Mouse (Mus musculus): ENCODE results near the gene Angptl6. TPM values are rescaled to one million over a fixed set of nuclear protein-coding genes. Genes with fewer than 3 reads are reported as not detected.

Gene Angptl6
- polyA plus RNA-seq, 1 experiment from 2014 or later: 14.5 TPM

DNA sequence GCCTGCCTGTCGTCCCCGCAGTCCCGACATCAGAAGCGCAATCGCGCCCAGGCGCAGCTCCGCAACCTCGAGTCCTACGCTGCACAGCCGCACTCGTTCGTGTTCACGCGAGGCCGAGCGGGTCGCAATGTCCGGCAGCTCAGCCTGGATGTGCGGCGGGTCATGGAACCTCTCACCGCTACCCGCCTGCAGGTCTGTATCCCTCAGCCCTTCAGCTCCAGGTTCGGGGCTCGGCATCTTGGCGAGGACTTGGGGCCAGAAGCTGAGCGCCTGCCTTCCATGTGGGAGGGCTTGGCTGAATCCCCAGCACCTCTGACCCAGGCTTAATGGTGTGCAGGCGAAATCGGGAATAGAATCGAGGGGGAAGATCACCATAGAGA is 8.8 kb upstream of the Angptl6 start:
- ATAC-seq (ENCODE audit: low read depth): no peak
- Histone ChIP-seq H3K4me3 (ENCODE audit: low read depth, low read length) (peak overlapping the region; percentile 92), H3K27ac (ENCODE audit: low read depth, low read length) (peak overlapping the region; percentile 96), H3K4me1 (ENCODE audit: control insufficient read depth, insufficient read depth, low read length) (peaks cover 4% of the 10 kb centered on the region), H3K9ac (replicated peaks; ENCODE audit: low read depth, low read length) (peak overlapping the region; percentile 72), H3K36me3 (ENCODE audit: control insufficient read depth, insufficient read depth, low read length) (peaks cover 31% of the 10 kb centered on the region), H3K4me2 (ENCODE audit: low read depth, low read length) (peak overlapping the region; percentile 88), H3K9me3 (ENCODE audit: control insufficient read depth, low read length) (no peaks in the 10 kb centered on the region), H3K27me3 (ENCODE audit: control insufficient read depth, insufficient read depth, low read length) (no peaks in the 10 kb centered on the region)
- under 1% methylated on average over 30 of the region's 30 CpGs for WGBS

DNA sequence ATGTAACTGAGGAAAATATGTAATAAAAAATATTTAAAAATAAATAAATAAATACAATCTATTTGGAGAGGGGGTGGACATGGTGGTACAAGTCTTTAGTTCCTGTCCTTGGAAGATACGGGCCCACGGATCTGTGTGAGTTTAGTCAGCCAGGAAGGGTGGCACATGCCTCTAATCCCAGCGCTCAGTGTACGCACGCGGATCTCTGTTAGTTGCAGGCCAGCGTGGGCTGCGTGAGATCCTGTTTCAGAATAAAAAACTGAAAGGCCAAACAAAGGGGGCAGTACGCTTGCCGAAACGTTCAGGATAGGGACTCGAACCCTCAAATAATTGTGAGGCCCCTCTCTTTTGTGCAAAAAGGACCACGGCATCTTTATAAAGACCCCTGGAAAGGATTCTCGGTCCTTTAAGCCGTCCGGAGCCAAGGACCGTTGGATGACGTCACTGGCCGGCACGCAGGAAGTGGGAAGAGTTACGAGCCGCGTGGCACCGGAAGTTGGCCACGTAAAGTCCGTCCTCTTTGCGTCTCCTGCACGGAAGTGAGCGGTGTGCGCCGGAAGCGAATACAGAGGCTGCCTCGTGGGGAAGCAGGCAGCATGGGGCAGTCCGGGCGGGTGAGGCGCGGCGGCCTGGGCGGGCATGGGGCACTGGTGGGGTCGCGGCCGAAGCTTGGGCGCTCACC is 8.3 kb upstream of the Angptl6 start, which contains the start of gene Ppan:
TSS of gene Ppan (plus strand) at position 472 of the 682 bp plus-strand sequence.
- no peaks in the 10 kb centered on the region for H3K9me3 ChIP-seq (ENCODE audit: control insufficient read depth, low read length)
- under 1% methylated on average over 43 of the region's 43 CpGs for WGBS
- peak within 1 kb of the TSS; percentile 72 for H3K9ac ChIP-seq (replicated peaks; ENCODE audit: low read depth, low read length)
- H3K36me3 ChIP-seq (ENCODE audit: control insufficient read depth, insufficient read depth, low read length): peaks cover 28% of the 10 kb centered on the region
- H3K27ac ChIP-seq (ENCODE audit: low read depth, low read length): peak within 1 kb of the TSS; percentile 96
- peak within 1 kb of the TSS; percentile 88 for H3K4me2 ChIP-seq (ENCODE audit: low read depth, low read length)
- H3K27me3 ChIP-seq (ENCODE audit: control insufficient read depth, insufficient read depth, low read length): no peaks in the 10 kb centered on the region
- ATAC-seq (ENCODE audit: low read depth): peak; percentile 97
- H3K4me1 ChIP-seq (ENCODE audit: control insufficient read depth, insufficient read depth, low read length): peaks cover 4% of the 10 kb centered on the region
- peak within 1 kb of the TSS; percentile 92 for H3K4me3 ChIP-seq (ENCODE audit: low read depth, low read length)

DNA sequence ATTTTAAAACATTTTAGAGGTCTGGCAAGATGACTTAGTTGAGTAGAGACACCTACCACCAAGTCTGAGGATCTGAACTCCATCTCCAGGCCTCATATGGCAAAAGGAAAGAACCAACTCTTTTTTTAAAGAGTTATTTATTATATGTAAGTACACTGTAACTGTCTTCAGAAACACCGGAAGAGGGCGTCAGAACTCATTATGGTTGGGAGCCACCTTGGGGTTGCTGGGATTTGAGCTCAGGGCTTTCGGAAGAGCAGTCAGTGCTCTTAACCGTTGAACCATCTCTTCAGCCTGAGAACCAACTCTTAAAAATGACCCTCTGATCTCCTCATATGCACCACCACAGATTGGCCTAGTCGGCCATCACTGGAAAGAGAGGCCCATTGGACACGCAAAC is 7.7 kb upstream of the Angptl6 start:
- 87% methylated on average over 6 of the region's 6 CpGs for WGBS
- no peak for ATAC-seq (ENCODE audit: low read depth)

DNA sequence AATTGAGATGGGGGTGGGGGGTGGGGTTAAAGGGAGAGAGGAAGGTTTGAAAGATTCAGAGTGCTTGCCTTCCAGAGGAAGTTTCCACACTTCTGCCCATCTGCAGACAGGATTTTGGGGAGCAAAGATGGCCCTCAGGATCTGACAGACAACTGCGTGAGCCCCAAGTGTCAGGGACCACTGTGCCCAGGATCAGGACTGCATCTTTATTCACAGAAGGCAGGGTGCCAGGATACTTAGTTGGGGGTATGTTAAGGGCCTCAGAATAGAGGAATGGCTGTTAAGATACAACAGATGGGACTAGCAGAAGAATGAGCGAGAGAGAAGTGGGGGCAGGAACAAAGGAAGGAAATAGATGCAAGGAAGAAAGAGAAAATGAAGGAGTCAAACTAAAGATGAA is 7.0 kb upstream of the Angptl6 start:
- H3K36me3 ChIP-seq (ENCODE audit: control insufficient read depth, insufficient read depth, low read length): peaks cover 18% of the 10 kb centered on the region
- WGBS: 93% methylated on average over 2 of the region's 2 CpGs
- no peak overlapping the region for H3K9ac ChIP-seq (replicated peaks; ENCODE audit: low read depth, low read length)
- no peaks in the 10 kb centered on the region for H3K27me3 ChIP-seq (ENCODE audit: control insufficient read depth, insufficient read depth, low read length)
- no peaks in the 10 kb centered on the region for H3K9me3 ChIP-seq (ENCODE audit: control insufficient read depth, low read length)
- H3K4me2 ChIP-seq (ENCODE audit: low read depth, low read length): no peak overlapping the region
- ATAC-seq (ENCODE audit: low read depth): no peak
- no peak overlapping the region for H3K27ac ChIP-seq (ENCODE audit: low read depth, low read length)
- peaks cover 4% of the 10 kb centered on the region for H3K4me1 ChIP-seq (ENCODE audit: control insufficient read depth, insufficient read depth, low read length)
- no peak overlapping the region for H3K4me3 ChIP-seq (ENCODE audit: low read depth, low read length)

More for the DNA sequence above, 7.7 kb upstream of the Angptl6 start:
- H3K9me3 ChIP-seq (ENCODE audit: control insufficient read depth, low read length): no peaks in the 10 kb centered on the region
- H3K4me2 ChIP-seq (ENCODE audit: low read depth, low read length): peak overlapping the region; percentile 88
- no peak overlapping the region for H3K4me3 ChIP-seq (ENCODE audit: low read depth, low read length)
- no peaks in the 10 kb centered on the region for H3K27me3 ChIP-seq (ENCODE audit: control insufficient read depth, insufficient read depth, low read length)
- H3K27ac ChIP-seq (ENCODE audit: low read depth, low read length): peak overlapping the region; percentile 96
- no peak overlapping the region for H3K9ac ChIP-seq (replicated peaks; ENCODE audit: low read depth, low read length)
- H3K36me3 ChIP-seq (ENCODE audit: control insufficient read depth, insufficient read depth, low read length): peaks cover 24% of the 10 kb centered on the region
- H3K4me1 ChIP-seq (ENCODE audit: control insufficient read depth, insufficient read depth, low read length): peaks cover 4% of the 10 kb centered on the region

DNA sequence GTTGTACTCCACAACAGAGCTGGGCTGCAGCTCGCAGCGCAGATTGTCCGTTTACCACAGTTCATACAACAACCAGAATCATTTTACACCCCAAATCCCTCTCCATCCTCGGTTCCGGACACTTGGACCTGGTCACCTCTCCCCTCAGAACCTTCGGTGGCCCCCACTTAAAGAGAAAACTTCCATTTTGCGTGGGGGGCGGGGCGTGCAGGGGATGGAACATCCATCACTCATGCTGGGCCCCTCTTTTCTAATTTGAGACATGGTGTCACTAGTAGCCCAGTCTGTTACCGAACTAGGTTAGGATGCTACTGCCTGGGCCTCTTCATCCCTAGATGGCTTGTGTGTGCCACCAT is 839 bp downstream of the Angptl6 start:
- Histone ChIP-seq H3K36me3 (ENCODE audit: control insufficient read depth, insufficient read depth, low read length) (no peaks in the 10 kb centered on the region), H3K9ac (replicated peaks; ENCODE audit: low read depth, low read length) (peak overlapping the region; percentile 63), H3K9me3 (ENCODE audit: control insufficient read depth, low read length) (no peaks in the 10 kb centered on the region), H3K27ac (ENCODE audit: low read depth, low read length) (peak overlapping the region; percentile 92), H3K27me3 (ENCODE audit: control insufficient read depth, insufficient read depth, low read length) (no peaks in the 10 kb centered on the region), H3K4me2 (ENCODE audit: low read depth, low read length) (peak overlapping the region; percentile 54), H3K4me3 (ENCODE audit: low read depth, low read length) (peak overlapping the region; percentile 38), H3K4me1 (ENCODE audit: control insufficient read depth, insufficient read depth, low read length) (no peaks in the 10 kb centered on the region; the same call in 1 of the 2 replicates)
- ATAC-seq (ENCODE audit: low read depth): peak; percentile 13
- 16% methylated on average over 10 of the region's 10 CpGs for WGBS

DNA sequence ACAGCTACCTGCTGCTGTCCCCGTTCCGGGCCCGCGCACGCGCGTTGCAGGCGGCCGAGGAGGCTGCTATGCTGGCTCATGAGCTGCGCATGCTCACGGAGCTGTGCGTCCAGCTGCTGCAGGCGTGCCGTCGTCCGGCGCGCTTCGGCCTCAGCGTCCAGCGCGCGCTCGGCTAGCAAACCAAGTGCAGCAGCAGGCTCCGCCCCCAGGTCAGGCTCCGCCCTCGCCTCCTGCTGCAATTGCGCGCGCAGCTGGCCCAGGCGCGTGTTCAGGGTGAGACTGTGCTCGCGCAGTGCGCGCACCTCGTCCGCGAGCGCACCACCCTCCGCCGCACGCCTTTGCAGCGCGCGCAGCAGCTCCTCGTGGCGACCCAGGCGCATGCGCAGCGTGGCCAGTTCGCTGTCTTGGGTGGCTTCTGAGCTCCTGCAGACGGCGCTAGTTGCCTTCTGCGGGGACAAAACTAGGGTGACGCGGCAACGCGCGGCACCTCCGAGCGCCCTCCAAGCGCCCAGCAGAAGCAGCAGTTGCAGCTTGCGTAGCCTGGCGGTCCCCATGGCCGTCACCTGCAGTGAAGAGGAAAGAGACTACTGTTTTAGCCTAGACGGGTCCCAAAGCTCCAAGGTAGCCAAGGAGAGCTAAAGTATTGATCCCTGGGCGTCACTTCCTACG is 1.4 kb downstream of the Angptl6 start:
- Histone ChIP-seq H3K4me1 (ENCODE audit: control insufficient read depth, insufficient read depth, low read length) (no peaks in the 10 kb centered on the region; the same call in 1 of the 2 replicates), H3K27me3 (ENCODE audit: control insufficient read depth, insufficient read depth, low read length) (no peaks in the 10 kb centered on the region), H3K27ac (ENCODE audit: low read depth, low read length) (peak overlapping the region; percentile 92), H3K9ac (replicated peaks; ENCODE audit: low read depth, low read length) (peak overlapping the region; percentile 63), H3K36me3 (ENCODE audit: control insufficient read depth, insufficient read depth, low read length) (no peaks in the 10 kb centered on the region), H3K9me3 (ENCODE audit: control insufficient read depth, low read length) (no peaks in the 10 kb centered on the region), H3K4me3 (ENCODE audit: low read depth, low read length) (peak overlapping the region; percentile 38), H3K4me2 (ENCODE audit: low read depth, low read length) (peak overlapping the region; percentile 54)
- peak; percentile 93 for ATAC-seq (ENCODE audit: low read depth)
- WGBS: 0% methylated on average over 69 of the region's 69 CpGs

DNA sequence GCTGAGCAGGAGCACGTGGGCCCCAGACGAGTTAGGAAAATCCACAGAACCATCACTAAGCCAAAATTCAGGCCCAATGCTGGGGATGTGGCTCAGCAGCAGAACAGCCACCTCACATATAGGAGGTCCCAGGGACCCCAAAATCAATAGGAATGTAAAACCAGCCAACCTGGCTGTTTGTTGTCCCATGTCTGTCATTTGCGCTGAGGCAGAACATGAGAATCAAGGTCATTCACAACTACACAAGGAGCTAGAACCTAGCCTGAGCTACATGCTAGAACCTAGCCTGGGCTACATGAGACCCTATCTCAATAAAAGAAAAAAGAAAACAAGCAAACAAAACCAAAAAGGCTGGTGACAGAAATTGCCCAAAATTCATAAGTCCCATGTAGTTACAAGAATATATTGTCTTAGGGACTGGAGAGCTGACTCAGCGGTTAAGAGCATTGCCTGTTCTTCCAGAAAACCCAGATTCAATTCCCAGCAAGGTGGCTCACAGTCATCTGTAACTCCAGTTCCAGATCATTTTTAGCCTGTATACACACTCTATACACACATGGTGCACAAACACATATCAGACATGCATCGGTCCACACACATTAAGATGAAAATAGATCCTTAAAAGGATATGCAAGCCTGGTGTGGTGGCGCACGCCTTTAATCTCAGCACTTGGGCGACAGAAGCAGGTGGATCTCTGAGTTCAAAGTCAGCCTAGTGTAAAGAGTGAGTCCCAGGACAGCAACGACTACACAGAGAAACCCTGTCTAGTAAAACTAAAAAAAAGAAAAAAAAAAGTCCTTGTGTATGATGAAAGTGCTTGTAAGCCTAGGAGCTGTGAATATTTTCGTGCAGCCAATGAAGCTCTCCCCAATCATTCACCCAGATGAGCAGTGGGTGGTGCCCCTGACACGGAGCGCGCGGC is 2.1 kb downstream of the Angptl6 start:
- no peaks in the 10 kb centered on the region for H3K36me3 ChIP-seq (ENCODE audit: control insufficient read depth, insufficient read depth, low read length)
- H3K4me1 ChIP-seq (ENCODE audit: control insufficient read depth, insufficient read depth, low read length): no peaks in the 10 kb centered on the region; the same call in 1 of the 2 replicates
- no peaks in the 10 kb centered on the region for H3K9me3 ChIP-seq (ENCODE audit: control insufficient read depth, low read length)
- 35% methylated on average over 14 of the region's 14 CpGs for WGBS
- peak overlapping the region; percentile 42 for H3K4me2 ChIP-seq (ENCODE audit: low read depth, low read length)
- H3K4me3 ChIP-seq (ENCODE audit: low read depth, low read length): peak overlapping the region; percentile 38
- H3K27me3 ChIP-seq (ENCODE audit: control insufficient read depth, insufficient read depth, low read length): no peaks in the 10 kb centered on the region
- no peak overlapping the region for H3K27ac ChIP-seq (ENCODE audit: low read depth, low read length)
- peak overlapping the region; percentile 46; the same call in 1 of the 2 replicates for H3K9ac ChIP-seq (replicated peaks; ENCODE audit: low read depth, low read length)
- no peak; the same call in 1 of the 2 replicates for ATAC-seq (ENCODE audit: low read depth)

DNA sequence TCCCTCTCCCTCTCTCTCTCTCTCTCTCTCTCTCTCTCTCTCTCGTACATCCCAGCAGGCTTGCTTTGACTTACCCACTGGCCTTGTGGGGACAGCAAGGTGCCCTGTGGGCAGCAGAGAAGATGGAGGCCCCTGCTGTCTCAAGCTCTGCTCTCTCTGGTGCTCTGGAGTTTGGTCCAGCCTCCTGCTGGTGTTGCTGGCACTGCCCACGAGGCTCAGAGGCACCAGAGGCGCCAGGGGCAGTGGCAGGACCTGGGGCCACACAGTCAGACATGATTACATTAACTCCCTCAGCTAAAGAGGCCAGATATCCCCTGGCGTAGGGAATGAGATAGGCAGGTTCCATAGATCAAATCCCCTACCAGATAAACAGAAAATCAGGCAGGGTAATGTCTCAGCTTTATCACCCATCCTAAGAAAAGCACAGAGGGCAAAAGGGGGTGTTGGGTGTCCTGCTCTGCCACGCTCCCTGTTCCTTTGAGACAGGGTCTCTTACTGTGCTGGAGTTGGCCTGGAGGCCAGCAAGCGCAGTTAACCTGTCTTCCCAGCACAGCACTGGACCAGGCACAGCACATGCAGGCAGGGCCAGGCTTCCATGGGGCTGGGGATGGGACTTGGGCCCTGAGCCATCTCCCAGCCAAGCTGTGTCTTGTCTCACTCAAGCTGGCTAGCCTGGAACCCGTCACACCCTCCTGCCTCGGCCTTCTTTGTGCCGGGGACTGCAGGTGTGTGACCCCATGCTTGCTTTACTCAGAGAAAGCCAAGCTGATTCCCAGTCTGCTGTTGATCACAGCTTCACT is 3.0 kb downstream of the Angptl6 start:
- H3K9me3 ChIP-seq (ENCODE audit: control insufficient read depth, low read length): no peaks in the 10 kb centered on the region
- no peaks in the 10 kb centered on the region for H3K27me3 ChIP-seq (ENCODE audit: control insufficient read depth, insufficient read depth, low read length)
- no peak overlapping the region for H3K9ac ChIP-seq (replicated peaks; ENCODE audit: low read depth, low read length)
- ATAC-seq (ENCODE audit: low read depth): no peak
- no peaks in the 10 kb centered on the region; the same call in 1 of the 2 replicates for H3K4me1 ChIP-seq (ENCODE audit: control insufficient read depth, insufficient read depth, low read length)
- no peak overlapping the region for H3K4me2 ChIP-seq (ENCODE audit: low read depth, low read length)
- H3K36me3 ChIP-seq (ENCODE audit: control insufficient read depth, insufficient read depth, low read length): no peaks in the 10 kb centered on the region
- H3K4me3 ChIP-seq (ENCODE audit: low read depth, low read length): no peak overlapping the region
- 76% methylated on average over 9 of the region's 9 CpGs for WGBS
- H3K27ac ChIP-seq (ENCODE audit: low read depth, low read length): no peak overlapping the region
